Mouse (Mus musculus) 416B (cell line): ENCODE results near the gene Pold1.
A peak's percentile ranks its signal among the peaks of the same experiment; 100 is the strongest.

Source experiments
- DNase-seq: peaks from one replicate; pipeline ENCODE4 v3.0.0; 2011; ENCODE audit warnings: low read depth

Pold1 gene

DNA sequence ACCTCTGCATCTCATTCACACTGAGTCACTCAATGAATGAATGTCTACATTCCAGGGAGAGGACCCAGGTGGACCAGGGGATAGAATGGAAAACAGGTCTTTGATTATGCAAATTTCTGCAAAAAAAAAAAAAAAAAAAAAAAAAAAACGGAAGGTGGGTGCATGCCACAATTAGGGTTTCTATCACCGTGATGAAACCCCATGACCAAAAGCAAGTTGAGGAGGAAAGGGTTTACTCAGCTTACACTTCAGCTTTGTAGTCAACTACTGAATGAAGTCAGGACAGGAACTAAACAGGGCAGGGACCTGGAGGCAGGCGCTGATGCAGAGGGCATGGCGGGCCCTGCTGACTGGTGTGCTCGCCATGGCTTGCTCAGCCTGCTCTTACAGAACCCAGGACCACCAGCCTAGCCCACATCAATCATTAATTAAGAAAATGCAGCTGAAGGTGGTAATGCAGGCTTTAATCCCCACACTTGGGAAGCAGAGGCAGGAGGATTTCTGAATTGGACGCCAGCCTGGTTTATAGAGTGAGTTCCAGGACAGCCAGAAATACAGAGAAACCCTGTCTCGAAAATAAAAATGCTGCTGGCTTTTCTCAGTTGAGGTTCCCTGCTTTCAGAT is 63.0 kb downstream of the Pold1 start:
- DNase-seq, result no peak

DNA sequence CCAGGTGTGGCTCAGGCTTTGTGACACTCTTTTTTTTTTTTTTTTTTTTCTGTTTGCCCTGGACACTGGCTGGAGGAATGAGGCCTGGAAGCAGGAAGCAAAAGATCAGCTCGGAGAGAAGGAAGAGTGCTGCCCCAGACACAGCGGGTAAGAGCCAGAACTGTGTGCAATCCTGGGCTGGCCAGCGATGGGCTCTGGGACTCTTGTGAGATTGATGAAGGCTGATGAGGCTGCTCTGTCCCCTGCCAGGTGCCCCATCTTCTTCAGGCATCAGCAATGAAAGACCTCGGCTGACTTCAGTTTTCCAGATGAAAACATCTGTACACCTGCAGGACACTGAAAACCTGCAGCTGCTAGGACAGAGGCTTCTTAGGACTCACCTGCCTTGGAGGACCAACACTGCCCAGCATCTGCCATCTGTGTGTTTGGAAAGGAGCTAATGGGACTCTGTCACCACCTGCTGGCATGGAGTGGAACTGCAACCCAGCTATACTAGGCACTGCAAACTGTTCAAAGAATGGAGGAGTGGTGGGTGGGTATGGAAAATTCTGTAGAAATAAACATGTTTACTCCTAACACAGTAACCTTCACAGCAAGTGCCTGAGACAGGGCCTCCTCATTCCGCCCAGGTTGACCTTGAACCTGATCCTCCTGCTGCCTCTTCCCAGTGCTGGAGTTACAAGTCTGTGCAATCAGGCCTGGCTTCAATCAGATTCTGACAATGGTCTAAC is 63.6 kb downstream of the Pold1 start:
- DNase-seq, result peak; percentile 60

GRCm38 (mm10) chr7:44484109-44484508 is 64.5 kb downstream of the Pold1 start:
- no peak for DNase-seq

- no peak for DNase-seq
Observed at GRCm38 (mm10) chr7:44482836-44483435, 65.7 kb downstream of the Pold1 start.
